Mouse (Mus musculus) cortical plate, adult 2 months (tissue): ENCODE results near the gene Sult2b1.

Experiments
- CTCF ChIP-seq: fragments of 200-500 bp; IDR thresholded peaks from 2 replicates; pipeline ENCODE4 v1.5.1; 2011; ENCODE audit warnings: mild to moderate bottlenecking, control low read depth, low read length; ENCODE audit not compliant: insufficient read depth; ENCODE audit errors: extremely low read depth
- POLR2A ChIP-seq: fragments of 200-500 bp; IDR thresholded peaks from 2 replicates; pipeline ENCODE4 v1.6.1; 2011; ENCODE audit warnings: mild to moderate bottlenecking, low read length, control low read depth; ENCODE audit not compliant: insufficient read depth; ENCODE audit errors: extremely low read depth

GRCm38 (mm10) chr7:45686841-45687240 lies 97.6 kb downstream of the Sult2b1 start:
- TF ChIP-seq POLR2A (no peak), CTCF (no peak)
